In genomic region chr6:94101256-94101655, GRCm38 (mm10) we compare ENCODE assay signal across 22 mouse cellular contexts.
DNase-seq lines count a peak whose midpoint lies in the region; ATAC-seq and TF ChIP-seq lines count a peak whose summit lies in the region.
"Had no signal": no experiment of that assay in that cellular context is flagged by ENCODE, and none has a peak within 500 bp of the region (broad histone marks: within the 10 kb centered on the region; RNA-seq: fewer than 3 reads in every experiment).

No protein-coding gene starts in this region.

- peaks cover 60% of the 10 kb centered on the region for H3K4me1 ChIP-seq in heart, embryonic 13.5 days
- peaks cover 7% of the 10 kb centered on the region for H3K4me1 ChIP-seq in embryonic fibroblast, embryonic 13.5 days (ENCODE audit: control insufficient read depth, insufficient read depth, low read length)

- H3K9ac ChIP-seq in heart, embryonic 13.5 days: no peak overlapping the region
- H3K9ac ChIP-seq: kidney, embryonic 15.5 days; limb, embryonic 13.5 days; liver, embryonic 15.5 days had no signal

- no peaks in the 10 kb centered on the region for H3K36me3 ChIP-seq in heart, embryonic 13.5 days
- H3K36me3 ChIP-seq: kidney, embryonic 15.5 days; limb, embryonic 13.5 days; liver, embryonic 15.5 days had no signal

- 25% methylated on average over 5 of the region's 5 CpGs for WGBS in heart, embryonic 13.5 days

- no peaks in the 10 kb centered on the region for H3K27me3 ChIP-seq in heart, embryonic 13.5 days (replicated peaks)
- H3K27me3 ChIP-seq: kidney, embryonic 15.5 days; limb, embryonic 13.5 days; liver, embryonic 15.5 days had no signal

- ATAC-seq in heart, embryonic 13.5 days (ENCODE audit: extremely low read depth, insufficient number of reproducible peaks, low FRiP score, low TSS enrichment): no peak
- ATAC-seq: activated CD4-positive, CD25-positive, alpha-beta regulatory T cell, adult 4 months; forebrain, embryonic 16.5 days; hindbrain, embryonic 16.5 days; intestine, embryonic 16.5 days had no signal

- no peak for TF ChIP-seq CTCF in embryonic fibroblast, embryonic 13.5 days (IDR thresholded peaks at IDR 0.05; ENCODE audit: borderline replicate concordance, insufficient read depth, low read length)

- H3K4me3 ChIP-seq in heart, embryonic 13.5 days: no peak overlapping the region
- no peak overlapping the region for H3K4me3 ChIP-seq in embryonic fibroblast, embryonic 13.5 days (ENCODE audit: insufficient read depth, low read length)
- H3K4me3 ChIP-seq: kidney, embryonic 15.5 days; limb, embryonic 13.5 days; liver, embryonic 15.5 days had no signal

- 0 out of 2 replicates have a peak overlapping the region, but pooled peaks have one; percentile 6 for H3K27ac ChIP-seq in heart, embryonic 13.5 days (replicated peaks)
- H3K27ac ChIP-seq in embryonic fibroblast, embryonic 13.5 days (ENCODE audit: insufficient read depth, low read length): peak overlapping the region; percentile 87
- H3K27ac ChIP-seq: kidney, embryonic 15.5 days; limb, embryonic 13.5 days; liver, embryonic 15.5 days had no signal

- H3K9me3 ChIP-seq in heart, embryonic 13.5 days: no peaks in the 10 kb centered on the region
- H3K9me3 ChIP-seq: kidney, embryonic 15.5 days; limb, embryonic 13.5 days; liver, embryonic 15.5 days had no signal

- no peak overlapping the region for H3K4me2 ChIP-seq in heart, embryonic 13.5 days
- H3K4me2 ChIP-seq: heart, embryonic 11.5 days; kidney, embryonic 15.5 days; limb, embryonic 13.5 days; liver, embryonic 15.5 days had no signal

- TF ChIP-seq POLR2A in embryonic fibroblast, embryonic 13.5 days (IDR thresholded peaks at IDR 0.05; ENCODE audit: low read depth, low read length): no peak; the same call in 1 of the 2 replicates

- DNase-seq in heart, adult 8-10 months (ENCODE audit: low spot score): no peak
- peak; percentile 11 for DNase-seq in 3134 (ENCODE audit: extremely low read depth, insufficient read length, low spot score)
- DNase-seq in NIH3T3 (ENCODE audit: low read depth): peak; percentile 89
- no peak for DNase-seq in spleen, postnatal 10 days (ENCODE audit: low spot score in 2 of 2)
- DNase-seq in ovary, postnatal 36 days (ENCODE audit: low spot score): no peak
- DNase-seq: adrenal gland, postnatal 25 days; cerebellum, adult 11-12 months; cerebellum, postnatal 14 days; gastrocnemius, postnatal 36 days; lung, postnatal 4 days; right cerebral cortex, adult 18-20 months; thymus, adult 2 months had no signal

Comparison
In these comparisons a context has a peak if more than half of its experiments do, and no peak if none do; other contexts are left out.
1. DNase-seq: peak in 3134 (single experiment) and NIH3T3 (single experiment); none in heart, adult 8-10 months (single experiment), spleen, postnatal 10 days (0 of 2) and ovary, postnatal 36 days (single experiment).